Mouse (Mus musculus) erythroblast, embryonic 14.5 days (primary cell): Measurements from ENCODE around the gene Gm17651.

ENCODE experiments used
- GATA1 ChIP-seq: IDR thresholded peaks from 2 replicates; pipeline ENCODE4 v1.6.1; 2012; ENCODE audit warnings: low read length, inconsistent platforms, mixed read lengths
- TAL1 ChIP-seq: IDR thresholded peaks from 3 replicates; pipeline ENCODE4 v1.6.1; 2012; ENCODE audit warnings: low read length, inconsistent platforms, mixed read lengths

DNA sequence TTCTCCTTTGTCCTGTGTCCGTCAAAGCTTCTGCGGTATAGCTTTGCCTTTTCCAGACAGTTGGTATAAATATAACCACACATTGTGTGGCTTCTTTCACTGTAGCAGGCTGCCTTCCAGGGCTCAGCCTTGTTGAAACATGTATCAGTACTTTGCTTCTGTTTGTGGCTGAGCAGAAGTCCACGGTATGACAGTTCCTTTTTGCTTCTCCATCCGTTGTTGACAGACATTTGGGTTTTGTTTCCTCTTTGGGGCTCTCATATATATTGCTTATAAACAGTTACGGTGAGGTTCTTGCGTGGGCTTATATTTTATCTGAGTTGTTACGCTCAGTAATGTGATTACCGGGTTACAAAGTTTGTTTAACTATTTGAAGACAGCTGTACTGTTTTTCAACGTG, 9.0 kb downstream of the Gm17651 start:
- TF ChIP-seq GATA1 (no peak), TAL1 (no peak)
